Mouse (Mus musculus) liver, postnatal 0 days (tissue): ENCODE measurements at regions not wholly inside any gene's neighbourhood (a gene's known extent, or its start where the extent isn't known, plus 50 kb on each side); places are given as distances from the start of the nearest gene placed in this dataset.

Experiments used
- CTCF ChIP-seq: sonication (generic); IDR thresholded peaks from 2 replicates; pipeline ENCODE4 v1.5.1; 2016; ENCODE audit warnings: antibody characterized with exemption, low read depth
- EP300 ChIP-seq: IDR thresholded peaks from 2 replicates; pipeline ENCODE4 v1.6.1; 2016; ENCODE audit warnings: antibody characterized with exemption, low read depth, mild to moderate bottlenecking

GRCm38 (mm10) chr13:101572246-101572645 lies 195.8 kb downstream of the Pik3r1 start:
- TF ChIP-seq CTCF = no peak
- TF ChIP-seq EP300 = no peak
